Mouse (Mus musculus): ENCODE results near the gene Bok. TPM values are rescaled to one million over a fixed set of nuclear protein-coding genes. Genes with fewer than 3 reads are reported as not detected.

Bok gene
- total and polyA plus RNA-seq, 3 experiments: 3.0 to 9.0 (median 3.1) TPM

- Histone ChIP-seq H3K4me3 (no peak overlapping the region), H3K27me3 (ENCODE audit: control insufficient read depth, insufficient read depth, low read length) (no peaks in the 10 kb centered on the region), H3K79me2 (replicated peaks; ENCODE audit: control insufficient read depth, insufficient read depth, low read length) (no peaks in the 10 kb centered on the region), H3K9ac (ENCODE audit: low read depth, low read length) (no peak overlapping the region), H3K27ac (no peak overlapping the region), H3K36me3 (ENCODE audit: control insufficient read depth, insufficient read depth, low read length) (no peaks in the 10 kb centered on the region), H3K4me1 (ENCODE audit: control insufficient read depth, insufficient read depth, low read length) (peaks cover 4% of the 10 kb centered on the region)
- no peak for TF ChIP-seq EP300 (IDR thresholded peaks at IDR 0.05; ENCODE audit: insufficient read depth, low read depth, low read length)
- no peak for TF ChIP-seq CTCF (IDR thresholded peaks at IDR 0.05)
- TF ChIP-seq POLR2A (IDR thresholded peaks at IDR 0.05; ENCODE audit: insufficient read depth, low read depth, low read length): no peak
- intact Hi-C loops (cut with DNase I): no loop called here
- WGBS: 70% methylated on average over 1 of the region's 1 CpGs
- no peak for DNase-seq
These were observed 16.6 kb downstream of the Bok start for GRCm38 (mm10) chr1:93702106-93702505.

- TF ChIP-seq EP300 (IDR thresholded peaks at IDR 0.05; ENCODE audit: insufficient read depth, low read depth, low read length): no peak
- no peaks in the 10 kb centered on the region for H3K4me1 ChIP-seq (ENCODE audit: control insufficient read depth, insufficient read depth, low read length)
- WGBS: 91% methylated on average over 10 of the region's 10 CpGs
- no peaks in the 10 kb centered on the region for H3K79me2 ChIP-seq (replicated peaks; ENCODE audit: control insufficient read depth, insufficient read depth, low read length)
- H3K36me3 ChIP-seq (ENCODE audit: control insufficient read depth, insufficient read depth, low read length): no peaks in the 10 kb centered on the region
- intact Hi-C loops (cut with DNase I): no loop called here
- no peaks in the 10 kb centered on the region for H3K27me3 ChIP-seq (ENCODE audit: control insufficient read depth, insufficient read depth, low read length)
- H3K27ac ChIP-seq: no peak overlapping the region
- no peak overlapping the region for H3K4me3 ChIP-seq
- DNase-seq: no peak
- H3K9ac ChIP-seq (ENCODE audit: low read depth, low read length): no peak overlapping the region
These were observed 18.1 kb downstream of the Bok start for GRCm38 (mm10) chr1:93703472-93704048.

- Histone ChIP-seq H3K27ac (no peak overlapping the region), H3K4me3 (no peak overlapping the region), H3K79me2 (replicated peaks; ENCODE audit: control insufficient read depth, insufficient read depth, low read length) (no peaks in the 10 kb centered on the region), H3K27me3 (ENCODE audit: control insufficient read depth, insufficient read depth, low read length) (no peaks in the 10 kb centered on the region), H3K4me1 (ENCODE audit: control insufficient read depth, insufficient read depth, low read length) (no peaks in the 10 kb centered on the region), H3K9ac (ENCODE audit: low read depth, low read length) (no peak overlapping the region), H3K36me3 (ENCODE audit: control insufficient read depth, insufficient read depth, low read length) (no peaks in the 10 kb centered on the region)
- WGBS: 94% methylated on average over 9 of the region's 9 CpGs
- no peak for DNase-seq
- intact Hi-C loops (cut with DNase I): no loop called here
- TF ChIP-seq CTCF (IDR thresholded peaks at IDR 0.05): no peak
- TF ChIP-seq EP300 (IDR thresholded peaks at IDR 0.05; ENCODE audit: insufficient read depth, low read depth, low read length): no peak
- no peak for TF ChIP-seq POLR2A (IDR thresholded peaks at IDR 0.05; ENCODE audit: insufficient read depth, low read depth, low read length)
These were observed 18.9 kb downstream of the Bok start for GRCm38 (mm10) chr1:93704341-93704740.

- intact Hi-C loops (cut with DNase I): no loop called here
- WGBS: 76% methylated on average over 3 of the region's 3 CpGs
These were observed 19.9 kb downstream of the Bok start for GRCm38 (mm10) chr1:93705389-93705788.

GRCm38 (mm10) chr1:93716166-93716565 lies 30.7 kb downstream of the Bok start:
- H3K4me3 ChIP-seq: no peak overlapping the region
- TF ChIP-seq CTCF (IDR thresholded peaks at IDR 0.05) (no peak), EP300 (IDR thresholded peaks at IDR 0.05; ENCODE audit: insufficient read depth, low read depth, low read length) (no peak), POLR2A (IDR thresholded peaks at IDR 0.05; ENCODE audit: insufficient read depth, low read depth, low read length) (no peak)
- 52% methylated on average over 2 of the region's 2 CpGs for WGBS
- no peaks in the 10 kb centered on the region for H3K79me2 ChIP-seq (replicated peaks; ENCODE audit: control insufficient read depth, insufficient read depth, low read length)
- H3K27ac ChIP-seq: no peak overlapping the region
- H3K36me3 ChIP-seq (ENCODE audit: control insufficient read depth, insufficient read depth, low read length): no peaks in the 10 kb centered on the region; the same call in 1 of the 2 replicates
- no peak overlapping the region for H3K9ac ChIP-seq (ENCODE audit: low read depth, low read length)
- DNase-seq: no peak
- intact Hi-C loops (cut with DNase I): no loop called here
- H3K27me3 ChIP-seq (ENCODE audit: control insufficient read depth, insufficient read depth, low read length): no peaks in the 10 kb centered on the region
- H3K4me1 ChIP-seq (ENCODE audit: control insufficient read depth, insufficient read depth, low read length): peaks cover 2% of the 10 kb centered on the region; the same call in 1 of the 2 replicates

More at GRCm38 (mm10) chr1:93705389-93705788, 19.9 kb downstream of the Bok start:
- H3K36me3 ChIP-seq (ENCODE audit: control insufficient read depth, insufficient read depth, low read length): no peaks in the 10 kb centered on the region
- H3K4me3 ChIP-seq: no peak overlapping the region
- TF ChIP-seq POLR2A (IDR thresholded peaks at IDR 0.05; ENCODE audit: insufficient read depth, low read depth, low read length): no peak
- no peak for TF ChIP-seq EP300 (IDR thresholded peaks at IDR 0.05; ENCODE audit: insufficient read depth, low read depth, low read length)
- H3K27me3 ChIP-seq (ENCODE audit: control insufficient read depth, insufficient read depth, low read length): no peaks in the 10 kb centered on the region
- H3K9ac ChIP-seq (ENCODE audit: low read depth, low read length): no peak overlapping the region
- DNase-seq: no peak
- H3K27ac ChIP-seq: no peak overlapping the region
- no peaks in the 10 kb centered on the region for H3K79me2 ChIP-seq (replicated peaks; ENCODE audit: control insufficient read depth, insufficient read depth, low read length)
- H3K4me1 ChIP-seq (ENCODE audit: control insufficient read depth, insufficient read depth, low read length): no peaks in the 10 kb centered on the region

GRCm38 (mm10) chr1:93721557-93721956 lies 36.1 kb downstream of the Bok start:
- DNase-seq: no peak
- TF ChIP-seq CTCF (IDR thresholded peaks at IDR 0.05) (no peak), POLR2A (IDR thresholded peaks at IDR 0.05; ENCODE audit: insufficient read depth, low read depth, low read length) (no peak), EP300 (IDR thresholded peaks at IDR 0.05; ENCODE audit: insufficient read depth, low read depth, low read length) (no peak)
- no peaks in the 10 kb centered on the region for H3K79me2 ChIP-seq (replicated peaks; ENCODE audit: control insufficient read depth, insufficient read depth, low read length)
- no peak overlapping the region for H3K9ac ChIP-seq (ENCODE audit: low read depth, low read length)
- peaks cover 4% of the 10 kb centered on the region for H3K4me1 ChIP-seq (ENCODE audit: control insufficient read depth, insufficient read depth, low read length)
- WGBS: 73% methylated on average over 7 of the region's 7 CpGs
- intact Hi-C loops (cut with DNase I): no loop called here
- no peak overlapping the region for H3K4me3 ChIP-seq
- H3K27ac ChIP-seq: peak overlapping the region; percentile 38; the same call in 1 of the 2 replicates
- no peaks in the 10 kb centered on the region for H3K36me3 ChIP-seq (ENCODE audit: control insufficient read depth, insufficient read depth, low read length)
- no peaks in the 10 kb centered on the region for H3K27me3 ChIP-seq (ENCODE audit: control insufficient read depth, insufficient read depth, low read length)
